Mouse (Mus musculus) hindbrain, postnatal 0 days (tissue): ENCODE results near the gene Cdh11. TPM values are rescaled to one million over a fixed set of nuclear protein-coding genes. Genes with fewer than 3 reads are reported as not detected.
"Not testable (repeated sequence)": the region's sequence is repeated elsewhere in the genome, so short reads cannot be mapped to it uniquely, and the experiment has no call there.

Experiments used
- ATAC-seq: fragments of 200-750 bp; cut with Nextera tagmentation; 2 replicates; pipeline ENCODE4 v1.8.0; 2017; ENCODE audit warnings: mild to moderate bottlenecking, moderate TSS enrichment, moderate library complexity
- DNase-seq: peaks from one replicate; pipeline ENCODE4 v3.0.0-alpha.2; 2015; ENCODE audit warnings: low spot score
- H3K27ac ChIP-seq: fragments of 300-500 bp; sonication (generic); 2 replicates; pipeline ENCODE4 v1.5.1; 2014; ENCODE audit warnings: mild to moderate bottlenecking
- H3K27me3 ChIP-seq: fragments of 300-500 bp; sonication (generic); 2 replicates; pipeline ENCODE4 v1.6.1; 2014; ENCODE audit warnings: low read length, mixed read lengths; ENCODE audit not compliant: insufficient read depth
- H3K36me3 ChIP-seq: fragments of 300-500 bp; sonication (generic); 2 replicates; pipeline ENCODE4 v1.6.1; 2014; ENCODE audit warnings: low read length, mixed read lengths; ENCODE audit not compliant: insufficient read depth
- H3K4me1 ChIP-seq: fragments of 300-500 bp; sonication (generic); 2 replicates; pipeline ENCODE4 v1.6.1; 2014; ENCODE audit warnings: antibody characterized with exemption, low read length, mixed read lengths; ENCODE audit not compliant: insufficient read depth
- H3K4me2 ChIP-seq: fragments of 300-500 bp; sonication (generic); 2 replicates; pipeline ENCODE4 v1.6.1; 2014; ENCODE audit warnings: low read depth, mild to moderate bottlenecking, low read length, moderate library complexity, mixed read lengths
- H3K4me3 ChIP-seq: fragments of 300-500 bp; sonication (generic); 2 replicates; pipeline ENCODE4 v1.5.1; 2014; ENCODE audit warnings: low read length
- H3K9ac ChIP-seq: fragments of 300-500 bp; sonication (generic); replicated peaks from 2 replicates; pipeline ENCODE4 v1.6.1; 2014; ENCODE audit warnings: mild to moderate bottlenecking, low read length, moderate library complexity, mixed read lengths
- H3K9me3 ChIP-seq: fragments of 300-500 bp; sonication (generic); 2 replicates; pipeline ENCODE4 v1.6.1; 2016; ENCODE audit warnings: low read length, mixed read lengths
- CTCF ChIP-seq: IDR thresholded peaks from 2 replicates; pipeline ENCODE4 v1.5.1; 2016; ENCODE audit warnings: antibody characterized with exemption, control low read depth, low read depth
- WGBS: fragments of 180-500 bp; shearing (Covaris S2); extraction: QIAGEN DNeasy Blood & Tissue Kit; methylation state at CpG from one replicate; pipeline ENCODE4 v1.1.7; 2014; 5-methylcytosine and 5-hydroxymethylcytosine counted together
- polyA plus RNA-seq: library from polyadenylated mRNA; unstranded; fragments of >200 nt; fragmentation: Nextera tagmentation; extraction: Ambion mirVana; gene quantifications from 2 replicates; pipeline ENCODE4 v1.2.1, GENCODE M21; 2015
- total RNA-seq: library from RNA; depleted of rRNA; stranded (reverse); fragments of >200 nt; gene quantifications from 2 replicates; pipeline ENCODE4 v1.2.3, GENCODE M21; 2014

Gene Cdh11
- total and polyA plus RNA-seq, 2 experiments from 2014 or later: 30.5 to 55.7 TPM

- ATAC-seq: no peak
Measured at GRCm38 (mm10) chr8:102698232-102698837, 87.1 kb downstream of the Cdh11 start.

GRCm38 (mm10) chr8:102693465-102693864 is 92.0 kb downstream of the Cdh11 start:
- Histone ChIP-seq H3K27me3 (no peaks in the 10 kb centered on the region), H3K4me1 (no peaks in the 10 kb centered on the region), H3K36me3 (no peaks in the 10 kb centered on the region), H3K9me3 (no peaks in the 10 kb centered on the region), H3K4me3 (no peak overlapping the region), H3K4me2 (no peak overlapping the region), H3K9ac (no peak overlapping the region), H3K27ac (no peak overlapping the region)
- TF ChIP-seq CTCF: no peak
- no peak for ATAC-seq
- WGBS: 54% methylated on average over 1 of the region's 1 CpGs
- no peak for DNase-seq

More at GRCm38 (mm10) chr8:102698232-102698837, 87.1 kb downstream of the Cdh11 start:
- H3K4me3 ChIP-seq: no peak overlapping the region
- H3K4me2 ChIP-seq: no peak overlapping the region
- no peaks in the 10 kb centered on the region for H3K4me1 ChIP-seq
- no peak for TF ChIP-seq CTCF
- DNase-seq: peak; percentile 42
- H3K9me3 ChIP-seq: no peaks in the 10 kb centered on the region
- no peaks in the 10 kb centered on the region for H3K36me3 ChIP-seq
- H3K9ac ChIP-seq: no peak overlapping the region
- 28% methylated on average over 11 of the region's 11 CpGs for WGBS
- H3K27me3 ChIP-seq: no peaks in the 10 kb centered on the region
- H3K27ac ChIP-seq: no peak overlapping the region

- DNase-seq, ATAC-seq, H3K4me3 ChIP-seq, H3K36me3 ChIP-seq, H3K4me1 ChIP-seq, H3K9me3 ChIP-seq, H3K27ac ChIP-seq, H3K9ac ChIP-seq, H3K27me3 ChIP-seq: not testable (repeated sequence)
- WGBS: 46% methylated on average over 7 of the region's 7 CpGs
- peak overlapping the region; percentile 24; the same call in 1 of the 2 replicates for H3K4me2 ChIP-seq
Measured at GRCm38 (mm10) chr8:102685491-102685890, 100.0 kb downstream of the Cdh11 start.

GRCm38 (mm10) chr8:102685023-102685422 is 100.4 kb downstream of the Cdh11 start:
- Histone ChIP-seq H3K27ac (no peak overlapping the region), H3K9ac (no peak overlapping the region), H3K9me3 (no peaks in the 10 kb centered on the region), H3K4me2 (peak overlapping the region; percentile 24; the same call in 1 of the 2 replicates), H3K4me1 (no peaks in the 10 kb centered on the region; the same call in 1 of the 2 replicates), H3K36me3 (no peaks in the 10 kb centered on the region), H3K27me3 (no peaks in the 10 kb centered on the region), H3K4me3 (no peak overlapping the region; the same call in 1 of the 2 replicates)
- ATAC-seq (no peak), DNase-seq (no peak)
- 58% methylated on average over 11 of the region's 11 CpGs for WGBS
- TF ChIP-seq CTCF: no peak

GRCm38 (mm10) chr8:102677148-102677547 is 108.3 kb downstream of the Cdh11 start:
- no peaks in the 10 kb centered on the region for H3K4me1 ChIP-seq
- H3K9me3 ChIP-seq: no peaks in the 10 kb centered on the region
- H3K36me3 ChIP-seq: 0 out of 2 replicates have a peak, but pooled peaks cover 3% of the 10 kb centered on the region
- H3K4me3 ChIP-seq: no peak overlapping the region
- H3K27ac ChIP-seq: no peak overlapping the region
- ATAC-seq: no peak
- no peak overlapping the region for H3K9ac ChIP-seq
- no peak overlapping the region for H3K4me2 ChIP-seq
- TF ChIP-seq CTCF: no peak
- 68% methylated on average over 3 of the region's 3 CpGs for WGBS
- DNase-seq: no peak
- no peaks in the 10 kb centered on the region for H3K27me3 ChIP-seq

- not testable (repeated sequence) for H3K27me3 ChIP-seq, ATAC-seq, DNase-seq, H3K4me1 ChIP-seq, H3K9me3 ChIP-seq, H3K4me2 ChIP-seq, H3K36me3 ChIP-seq, H3K27ac ChIP-seq, H3K9ac ChIP-seq, H3K4me3 ChIP-seq
- 86% methylated on average over 5 of the region's 5 CpGs for WGBS
Measured at GRCm38 (mm10) chr8:102664561-102664960, 120.9 kb downstream of the Cdh11 start.

GRCm38 (mm10) chr8:102656529-102656928 is 128.9 kb downstream of the Cdh11 start:
- H3K9me3 ChIP-seq: no peaks in the 10 kb centered on the region
- H3K27ac ChIP-seq: no peak overlapping the region
- TF ChIP-seq CTCF: no peak
- no peak overlapping the region for H3K9ac ChIP-seq
- no peaks in the 10 kb centered on the region for H3K4me1 ChIP-seq
- H3K36me3 ChIP-seq: no peaks in the 10 kb centered on the region; the same call in 1 of the 2 replicates
- H3K27me3 ChIP-seq: no peaks in the 10 kb centered on the region
- 49% methylated on average over 2 of the region's 2 CpGs for WGBS
- no peak for DNase-seq
- H3K4me2 ChIP-seq: no peak overlapping the region
- no peak for ATAC-seq
- H3K4me3 ChIP-seq: no peak overlapping the region
